Mouse (Mus musculus) kidney, postnatal 0 days (tissue): ENCODE measurements at regions not wholly inside any gene's neighbourhood (a gene's known extent, or its start where the extent isn't known, plus 50 kb on each side); places are given as distances from the start of the nearest gene placed in this dataset.
A peak's percentile ranks its signal among the peaks of the same experiment; 100 is the strongest.

Source experiments
- ATAC-seq: fragments of 200-750 bp; cut with Nextera tagmentation; replicated peaks from 2 replicates; pipeline ENCODE4 v1.8.0; 2017; ENCODE audit warnings: low read depth, moderate number of reproducible peaks, moderate TSS enrichment, moderate library complexity; ENCODE audit not compliant: low FRiP score
- DNase-seq: peaks from one replicate; pipeline ENCODE4 v3.0.0-alpha.2; 2016; ENCODE audit warnings: low spot score
- H3K27ac ChIP-seq: fragments of 300-500 bp; sonication (generic); 2 replicates; pipeline ENCODE4 v1.5.1; 2014; ENCODE audit warnings: mild to moderate bottlenecking
- H3K27me3 ChIP-seq: fragments of 300-500 bp; sonication (generic); 2 replicates; pipeline ENCODE4 v1.6.1; 2014; ENCODE audit warnings: low read length, mixed read lengths; ENCODE audit not compliant: insufficient read depth
- H3K36me3 ChIP-seq: fragments of 300-500 bp; sonication (generic); 2 replicates; pipeline ENCODE4 v1.6.1; 2014; ENCODE audit warnings: low read length, mixed read lengths; ENCODE audit not compliant: insufficient read depth
- H3K4me1 ChIP-seq: fragments of 300-500 bp; sonication (generic); replicated peaks from 2 replicates; pipeline ENCODE4 v1.6.1; 2014; ENCODE audit warnings: antibody characterized with exemption, low read length, mixed read lengths; ENCODE audit not compliant: insufficient read depth
- H3K4me2 ChIP-seq: fragments of 300-500 bp; sonication (generic); 2 replicates; pipeline ENCODE4 v1.6.1; 2014; ENCODE audit warnings: mild to moderate bottlenecking, low read length, moderate library complexity, mixed read lengths
- H3K4me3 ChIP-seq: fragments of 300-500 bp; sonication (generic); replicated peaks from 2 replicates; pipeline ENCODE4 v1.5.1; 2014; ENCODE audit warnings: low read depth, low read length
- H3K9ac ChIP-seq: fragments of 300-500 bp; sonication (generic); 2 replicates; pipeline ENCODE4 v1.6.1; 2014; ENCODE audit warnings: low read depth, low read length
- H3K9me3 ChIP-seq: fragments of 300-500 bp; sonication (generic); replicated peaks from 2 replicates; pipeline ENCODE4 v1.6.1; 2016; ENCODE audit warnings: low read length, inconsistent platforms, mixed read lengths
- CTCF ChIP-seq: IDR thresholded peaks from 2 replicates; pipeline ENCODE4 v1.5.1; 2016; ENCODE audit warnings: antibody characterized with exemption, low read depth, mild to moderate bottlenecking, moderate library complexity
- WGBS: fragments of 180-500 bp; shearing (Covaris S2); extraction: QIAGEN DNeasy Blood & Tissue Kit; methylation state at CpG from one replicate; pipeline ENCODE4 v1.1.7; 2014; 5-methylcytosine and 5-hydroxymethylcytosine counted together

DNA sequence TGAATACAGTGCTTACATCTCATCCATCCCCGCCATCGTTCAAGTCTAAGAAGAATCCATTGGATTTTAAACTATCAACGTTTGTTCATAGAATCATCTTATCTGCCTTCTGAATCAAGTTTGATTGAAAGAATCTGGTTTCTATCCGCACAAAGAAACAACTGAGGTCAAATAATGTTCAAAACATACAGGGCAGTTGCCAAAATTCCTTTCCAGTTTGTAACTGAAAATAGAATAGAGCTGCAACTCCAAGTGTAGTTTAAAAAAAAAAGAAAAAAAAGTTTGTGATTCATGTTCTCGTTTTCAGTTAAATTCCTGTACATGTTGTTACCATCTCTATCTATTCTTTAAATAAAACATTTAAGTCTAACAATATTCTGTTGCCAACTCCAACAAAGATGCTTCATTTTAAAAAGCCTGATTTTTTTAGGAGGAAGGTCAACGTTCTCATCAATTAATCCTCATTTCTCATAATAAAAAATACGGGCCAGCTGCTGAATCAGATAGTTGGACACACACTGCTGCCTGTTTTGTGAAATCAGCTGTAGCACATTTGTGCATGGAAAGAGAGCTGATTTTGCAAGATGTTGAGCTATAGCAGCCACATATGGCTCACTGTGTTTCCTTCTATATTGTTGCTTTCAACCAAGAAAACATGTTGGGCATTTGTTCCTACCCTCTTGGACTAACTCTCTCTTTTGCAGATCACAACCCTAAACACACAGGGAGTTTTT is 712.1 kb upstream of the Tenm3 start:
- Histone ChIP-seq H3K27ac (0 out of 2 replicates have a peak overlapping the region, but pooled peaks have one; percentile 50), H3K4me3 (no peak overlapping the region), H3K9me3 (no peaks in the 10 kb centered on the region), H3K36me3 (no peaks in the 10 kb centered on the region), H3K4me1 (no peaks in the 10 kb centered on the region), H3K4me2 (no peak overlapping the region), H3K9ac (no peak overlapping the region), H3K27me3 (no peaks in the 10 kb centered on the region)
- peak; percentile 87 for DNase-seq
- WGBS = 46% methylated on average over 7 of the region's 7 CpGs
- ATAC-seq = no peak
- no peak for TF ChIP-seq CTCF

GRCm38 (mm10) chr8:49553175-49553574 is 709.4 kb upstream of the Tenm3 start:
- no peak overlapping the region for H3K9ac ChIP-seq
- no peak overlapping the region for H3K4me3 ChIP-seq
- no peak for TF ChIP-seq CTCF
- DNase-seq = no peak
- no peaks in the 10 kb centered on the region for H3K36me3 ChIP-seq
- H3K9me3 ChIP-seq = no peaks in the 10 kb centered on the region
- no peak for ATAC-seq
- no peak overlapping the region for H3K4me2 ChIP-seq
- no peaks in the 10 kb centered on the region for H3K27me3 ChIP-seq
- no peaks in the 10 kb centered on the region for H3K4me1 ChIP-seq
- H3K27ac ChIP-seq = no peak overlapping the region
- WGBS = 84% methylated on average over 3 of the region's 3 CpGs

GRCm38 (mm10) chr8:49543321-49543720 is 699.6 kb upstream of the Tenm3 start:
- WGBS = 84% methylated on average over 4 of the region's 4 CpGs
- no peak for TF ChIP-seq CTCF
- Histone ChIP-seq H3K9me3 (no peaks in the 10 kb centered on the region), H3K4me3 (no peak overlapping the region), H3K27ac (no peak overlapping the region), H3K9ac (no peak overlapping the region), H3K27me3 (no peaks in the 10 kb centered on the region), H3K36me3 (no peaks in the 10 kb centered on the region), H3K4me1 (no peaks in the 10 kb centered on the region), H3K4me2 (no peak overlapping the region)
- DNase-seq = no peak
- ATAC-seq = no peak

DNA sequence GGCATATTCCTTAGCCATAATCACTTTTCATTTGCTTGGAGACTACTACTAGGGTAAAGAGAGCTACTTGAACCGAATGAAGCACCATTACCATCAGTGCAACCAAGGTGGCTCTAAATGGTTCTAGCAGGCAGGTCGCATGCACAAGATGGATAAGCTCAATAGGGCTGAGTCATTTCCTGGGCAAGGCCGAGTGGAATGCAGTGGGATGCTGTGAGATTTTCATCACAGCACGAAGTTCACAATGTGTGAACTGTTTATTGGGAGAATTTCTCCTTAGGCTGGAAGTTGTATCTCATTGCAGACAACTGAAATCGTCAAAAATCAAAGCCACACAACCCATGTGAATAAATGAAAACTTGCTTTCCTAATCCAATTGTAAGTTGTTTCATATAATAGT is 697.6 kb upstream of the Tenm3 start:
- no peak overlapping the region for H3K27ac ChIP-seq
- H3K36me3 ChIP-seq = no peaks in the 10 kb centered on the region
- no peaks in the 10 kb centered on the region for H3K27me3 ChIP-seq
- TF ChIP-seq CTCF = no peak
- H3K4me3 ChIP-seq = no peak overlapping the region
- H3K9ac ChIP-seq = no peak overlapping the region
- ATAC-seq (no peak), DNase-seq (no peak)
- no peaks in the 10 kb centered on the region for H3K4me1 ChIP-seq
- H3K4me2 ChIP-seq = no peak overlapping the region
- H3K9me3 ChIP-seq = no peaks in the 10 kb centered on the region
- WGBS = 57% methylated on average over 5 of the region's 5 CpGs

GRCm38 (mm10) chr8:49533412-49534351 is 689.9 kb upstream of the Tenm3 start:
- 69% methylated on average over 5 of the region's 5 CpGs for WGBS
- H3K9ac ChIP-seq = no peak overlapping the region
- H3K27ac ChIP-seq = no peak overlapping the region
- H3K27me3 ChIP-seq = no peaks in the 10 kb centered on the region
- no peaks in the 10 kb centered on the region for H3K36me3 ChIP-seq
- no peak overlapping the region for H3K4me3 ChIP-seq
- no peaks in the 10 kb centered on the region for H3K4me1 ChIP-seq
- H3K9me3 ChIP-seq = no peaks in the 10 kb centered on the region
- DNase-seq = no peak
- no peak for TF ChIP-seq CTCF
- H3K4me2 ChIP-seq = no peak overlapping the region
- ATAC-seq = no peak

- no peaks in the 10 kb centered on the region for H3K4me1 ChIP-seq
- no peaks in the 10 kb centered on the region for H3K9me3 ChIP-seq
- no peaks in the 10 kb centered on the region for H3K36me3 ChIP-seq
- H3K27ac ChIP-seq = no peak overlapping the region
- no peaks in the 10 kb centered on the region for H3K27me3 ChIP-seq
- ATAC-seq (no peak), DNase-seq (peak; percentile 14)
- H3K4me3 ChIP-seq = no peak overlapping the region
- peak; percentile 51; the same call in 1 of the 2 replicates for TF ChIP-seq CTCF
- H3K4me2 ChIP-seq = no peak overlapping the region
- H3K9ac ChIP-seq = no peak overlapping the region
- WGBS = 78% methylated on average over 4 of the region's 4 CpGs
Measured at GRCm38 (mm10) chr8:49529294-49529693, 685.5 kb upstream of the Tenm3 start.
